Mouse (Mus musculus) megakaryocyte, embryonic 14.5 days (primary cell): ENCODE results near the gene Gpx4. TPM values are rescaled to one million over a fixed set of nuclear protein-coding genes. Genes with fewer than 3 reads are reported as not detected.

ENCODE experiments used
- H3K27me3 ChIP-seq: replicated peaks from 2 replicates; pipeline ENCODE3; 2012; ENCODE audit warnings: inconsistent platforms
- H3K36me3 ChIP-seq: replicated peaks from 2 replicates; pipeline ENCODE3; 2012; ENCODE audit warnings: low read length, inconsistent platforms, mixed read lengths
- H3K4me1 ChIP-seq: 2 replicates; pipeline ENCODE4 v1.6.1; 2012; ENCODE audit warnings: inconsistent platforms
- H3K4me3 ChIP-seq: replicated peaks from 2 replicates; pipeline ENCODE3; 2012; ENCODE audit warnings: moderate library complexity, mild to moderate bottlenecking, inconsistent platforms
- H3K9me3 ChIP-seq: 2 replicates; pipeline ENCODE4 v1.6.1; 2012; ENCODE audit warnings: inconsistent platforms
- FLI1 ChIP-seq: IDR thresholded peaks from 2 replicates; pipeline ENCODE4 v1.6.1; 2012; ENCODE audit warnings: low read length, inconsistent platforms, mixed read lengths
- GATA1 ChIP-seq: IDR thresholded peaks from 3 replicates; pipeline ENCODE4 v1.6.1; 2012; ENCODE audit warnings: mixed read lengths, low read length, inconsistent platforms, borderline replicate concordance
- polyA plus RNA-seq: library from polyadenylated mRNA; stranded (reverse); fragments of >175 nt; gene quantifications from 2 replicates; pipeline ENCODE4 v1.2.3, GENCODE M21; 2012; ENCODE audit warnings: low replicate concordance; ENCODE audit not compliant: insufficient read depth

The Gpx4 gene
- 3,942 and 9,172 TPM in 2 replicates for polyA plus RNA-seq

GRCm38 (mm10) chr10:80047041-80047565, at the start of gene Gpx4:
Gene Gpx4 (plus strand): TSS chr10:80047166.
- H3K4me1 ChIP-seq = peaks cover 94% of the 10 kb centered on the region
- TF ChIP-seq FLI1 = no peak

GRCm38 (mm10) chr10:79997819-79998218, 49.1 kb upstream of the Gpx4 start:
- H3K27me3 ChIP-seq = no peaks in the 10 kb centered on the region
- H3K4me3 ChIP-seq = peak overlapping the region; percentile 98
- TF ChIP-seq GATA1 (no peak), FLI1 (no peak)
- peaks cover 88% of the 10 kb centered on the region for H3K4me1 ChIP-seq
- peaks cover 88% of the 10 kb centered on the region for H3K36me3 ChIP-seq
- H3K9me3 ChIP-seq = no peaks in the 10 kb centered on the region

More at GRCm38 (mm10) chr10:80047041-80047565, at the start of gene Gpx4:
- no peaks in the 10 kb centered on the region for H3K36me3 ChIP-seq
- no peaks in the 10 kb centered on the region for H3K9me3 ChIP-seq
- no peaks in the 10 kb centered on the region for H3K27me3 ChIP-seq
- H3K4me3 ChIP-seq = no peak within 1 kb of the TSS

GRCm38 (mm10) chr10:80001945-80002344, 45.0 kb upstream of the Gpx4 start:
- H3K4me1 ChIP-seq = peaks cover 89% of the 10 kb centered on the region
- H3K36me3 ChIP-seq = peaks cover 96% of the 10 kb centered on the region

GRCm38 (mm10) chr10:80002829-80003228, 44.1 kb upstream of the Gpx4 start:
- peaks cover 92% of the 10 kb centered on the region for H3K4me1 ChIP-seq
- no peak for TF ChIP-seq FLI1
- H3K4me3 ChIP-seq = peak overlapping the region; percentile 82
- no peaks in the 10 kb centered on the region for H3K9me3 ChIP-seq
- H3K36me3 ChIP-seq = peaks cover 100% of the 10 kb centered on the region
- H3K27me3 ChIP-seq = no peaks in the 10 kb centered on the region

More at GRCm38 (mm10) chr10:80001945-80002344, 45.0 kb upstream of the Gpx4 start:
- no peaks in the 10 kb centered on the region for H3K27me3 ChIP-seq
- no peaks in the 10 kb centered on the region for H3K9me3 ChIP-seq
- TF ChIP-seq FLI1 (no peak), GATA1 (no peak)
- no peak overlapping the region for H3K4me3 ChIP-seq

GRCm38 (mm10) chr10:80003374-80004232, 43.4 kb upstream of the Gpx4 start:
- H3K4me1 ChIP-seq = peaks cover 92% of the 10 kb centered on the region
- peaks cover 100% of the 10 kb centered on the region for H3K36me3 ChIP-seq
- H3K27me3 ChIP-seq = no peaks in the 10 kb centered on the region
- no peaks in the 10 kb centered on the region for H3K9me3 ChIP-seq
- H3K4me3 ChIP-seq = peak overlapping the region; percentile 82
- no peak for TF ChIP-seq FLI1

GRCm38 (mm10) chr10:80004233-80004705, 42.7 kb upstream of the Gpx4 start:
- H3K4me3 ChIP-seq = no peak overlapping the region
- H3K36me3 ChIP-seq = peaks cover 100% of the 10 kb centered on the region
- H3K27me3 ChIP-seq = no peaks in the 10 kb centered on the region
- no peak for TF ChIP-seq FLI1
- TF ChIP-seq GATA1 = no peak
- peaks cover 89% of the 10 kb centered on the region for H3K4me1 ChIP-seq
- H3K9me3 ChIP-seq = no peaks in the 10 kb centered on the region

GRCm38 (mm10) chr10:80011740-80012139, 35.2 kb upstream of the Gpx4 start:
- Histone ChIP-seq H3K36me3 (peaks cover 96% of the 10 kb centered on the region), H3K4me1 (peaks cover 80% of the 10 kb centered on the region), H3K27me3 (no peaks in the 10 kb centered on the region), H3K9me3 (peaks cover 3% of the 10 kb centered on the region; the same call in 1 of the 2 replicates), H3K4me3 (no peak overlapping the region)
- TF ChIP-seq GATA1 = no peak
- TF ChIP-seq FLI1 = no peak

- Histone ChIP-seq H3K36me3 (peaks cover 91% of the 10 kb centered on the region), H3K9me3 (peaks cover 3% of the 10 kb centered on the region; the same call in 1 of the 2 replicates), H3K4me3 (no peak overlapping the region), H3K4me1 (peaks cover 72% of the 10 kb centered on the region), H3K27me3 (no peaks in the 10 kb centered on the region)
- no peak for TF ChIP-seq FLI1
Measured at GRCm38 (mm10) chr10:80013609-80014008, 33.4 kb upstream of the Gpx4 start.

- no peaks in the 10 kb centered on the region for H3K27me3 ChIP-seq
- H3K4me3 ChIP-seq = peak overlapping the region; percentile 78
- H3K4me1 ChIP-seq = peaks cover 78% of the 10 kb centered on the region
- TF ChIP-seq GATA1 (no peak), FLI1 (no peak)
- H3K36me3 ChIP-seq = peaks cover 90% of the 10 kb centered on the region
- peaks cover 2% of the 10 kb centered on the region; the same call in 1 of the 2 replicates for H3K9me3 ChIP-seq
Measured at GRCm38 (mm10) chr10:80014484-80015290, 32.3 kb upstream of the Gpx4 start.

- TF ChIP-seq GATA1 (no peak), FLI1 (no peak)
- H3K27me3 ChIP-seq = no peaks in the 10 kb centered on the region
- H3K36me3 ChIP-seq = peaks cover 90% of the 10 kb centered on the region
- peaks cover 83% of the 10 kb centered on the region for H3K4me1 ChIP-seq
- H3K4me3 ChIP-seq = peak overlapping the region; percentile 76
- no peaks in the 10 kb centered on the region for H3K9me3 ChIP-seq
Measured at GRCm38 (mm10) chr10:80015583-80015982, 31.4 kb upstream of the Gpx4 start.
